Mouse (Mus musculus) cortical plate, adult 2 months (tissue): ENCODE data around the gene Hspa12b.

Experiments used
- CTCF ChIP-seq: fragments of 200-500 bp; IDR thresholded peaks from 2 replicates; pipeline ENCODE4 v1.5.1; 2011; ENCODE audit warnings: mild to moderate bottlenecking, control low read depth, low read length; ENCODE audit not compliant: insufficient read depth; ENCODE audit errors: extremely low read depth
- POLR2A ChIP-seq: fragments of 200-500 bp; IDR thresholded peaks from 2 replicates; pipeline ENCODE4 v1.6.1; 2011; ENCODE audit warnings: mild to moderate bottlenecking, low read length, control low read depth; ENCODE audit not compliant: insufficient read depth; ENCODE audit errors: extremely low read depth

DNA sequence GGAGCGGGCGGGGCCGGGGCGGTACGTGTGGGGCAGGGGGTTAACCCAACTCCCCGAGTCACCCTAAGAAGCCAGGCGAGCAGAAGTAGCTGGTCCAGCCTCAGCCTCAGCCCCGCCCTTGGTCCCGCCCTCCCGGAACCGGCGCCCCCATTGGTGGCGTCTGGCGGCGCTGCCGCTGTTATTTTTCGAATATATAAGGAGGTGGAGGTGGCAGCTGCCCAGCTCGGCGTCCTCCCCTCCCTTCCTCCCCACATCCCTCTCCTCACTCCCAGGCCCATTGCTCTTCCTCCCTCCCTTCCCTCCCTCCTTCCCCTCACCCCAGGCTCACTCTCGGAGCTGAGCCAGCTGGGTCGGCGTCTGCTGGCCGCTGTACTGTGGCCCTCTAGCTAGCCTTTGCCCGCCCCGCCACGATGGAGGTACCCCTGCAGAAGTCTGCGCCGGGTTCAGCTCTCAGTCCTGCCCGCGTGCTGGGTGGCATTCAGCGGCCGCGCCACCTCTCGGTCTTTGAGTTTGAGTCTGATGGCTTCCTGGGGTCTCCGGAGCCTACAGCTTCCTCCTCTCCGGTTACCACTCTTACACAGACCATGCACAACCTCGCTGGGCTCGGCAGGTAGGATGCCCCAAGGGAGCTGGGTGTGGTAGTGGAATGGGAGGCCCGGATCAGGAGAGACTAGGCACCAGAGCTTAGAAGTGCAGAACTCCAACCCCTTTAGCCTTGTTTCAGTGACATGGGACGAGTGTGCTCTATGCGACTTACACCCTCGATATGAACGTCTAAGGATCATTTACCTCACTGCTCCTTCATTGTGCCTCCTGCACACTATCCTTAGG, 59.9 kb downstream of the Hspa12b start, which contains the start of the genes Cdc25b and Spef1:
- TF ChIP-seq POLR2A (peak; percentile 70; the same call in 1 of the 2 replicates), CTCF (no peak)
